Mouse (Mus musculus) bone marrow macrophage, adult 2 months (primary cell): ENCODE results near the gene Cers2. TPM values are rescaled to one million over a fixed set of nuclear protein-coding genes. Genes with fewer than 3 reads are reported as not detected.

Experiments used
- H3K27ac ChIP-seq: 2 replicates; pipeline ENCODE4 v1.5.1; 2012; ENCODE audit warnings: low read depth, low read length; ENCODE audit not compliant: insufficient read depth
- H3K4me1 ChIP-seq: 2 replicates; pipeline ENCODE4 v1.6.1; 2012; ENCODE audit warnings: low read length; ENCODE audit not compliant: control insufficient read depth, insufficient read depth
- H3K4me3 ChIP-seq: 2 replicates; pipeline ENCODE4 v1.5.1; 2012; ENCODE audit warnings: mild to moderate bottlenecking, low read length, moderate library complexity; ENCODE audit not compliant: insufficient read depth
- CTCF ChIP-seq: IDR thresholded peaks from 2 replicates; pipeline ENCODE4 v1.5.1; 2012; ENCODE audit warnings: low read depth, mild to moderate bottlenecking, low read length, moderate library complexity
- POLR2A ChIP-seq: IDR thresholded peaks from 2 replicates; pipeline ENCODE4 v1.6.1; 2012; ENCODE audit warnings: mild to moderate bottlenecking, low read depth, low read length, borderline replicate concordance
- polyA plus RNA-seq: library from polyadenylated mRNA; stranded (reverse); fragments of >200 nt; gene quantifications from 2 replicates; pipeline ENCODE4 v1.2.4, GENCODE M21; 2012; ENCODE audit not compliant: missing spikeins, insufficient read depth, insufficient read length

Cers2 gene
- polyA plus RNA-seq, 1 experiment, result 186 TPM

- H3K27ac ChIP-seq, result peak overlapping the region; percentile 86
- H3K4me3 ChIP-seq, result peak overlapping the region; percentile 75
- TF ChIP-seq POLR2A (no peak), CTCF (no peak)
Measured at GRCm38 (mm10) chr3:95286510-95286909, 28.1 kb upstream of the Cers2 start.

GRCm38 (mm10) chr3:95287541-95287940, 27.1 kb upstream of the Cers2 start:
- Histone ChIP-seq H3K4me1 (peaks cover 44% of the 10 kb centered on the region), H3K4me3 (peak overlapping the region; percentile 75), H3K27ac (no peak overlapping the region)
- TF ChIP-seq CTCF, result no peak
- no peak for TF ChIP-seq POLR2A

More at GRCm38 (mm10) chr3:95286510-95286909, 28.1 kb upstream of the Cers2 start:
- H3K4me1 ChIP-seq, result peaks cover 36% of the 10 kb centered on the region

- no peak overlapping the region for H3K4me3 ChIP-seq
- H3K4me1 ChIP-seq, result peaks cover 60% of the 10 kb centered on the region
Measured at GRCm38 (mm10) chr3:95289419-95289818, 25.2 kb upstream of the Cers2 start.

GRCm38 (mm10) chr3:95290156-95290555, 24.4 kb upstream of the Cers2 start:
- peaks cover 57% of the 10 kb centered on the region for H3K4me1 ChIP-seq
- TF ChIP-seq POLR2A, result no peak
- TF ChIP-seq CTCF, result no peak
- no peak overlapping the region for H3K4me3 ChIP-seq
- H3K27ac ChIP-seq, result no peak overlapping the region

More at GRCm38 (mm10) chr3:95289419-95289818, 25.2 kb upstream of the Cers2 start:
- no peak overlapping the region for H3K27ac ChIP-seq
- no peak for TF ChIP-seq CTCF
- TF ChIP-seq POLR2A, result no peak

- TF ChIP-seq CTCF (no peak), POLR2A (no peak)
- Histone ChIP-seq H3K4me3 (no peak overlapping the region), H3K27ac (no peak overlapping the region), H3K4me1 (peaks cover 49% of the 10 kb centered on the region)
Measured at GRCm38 (mm10) chr3:95291041-95291440, 23.6 kb upstream of the Cers2 start.

GRCm38 (mm10) chr3:95292899-95293298, 21.7 kb upstream of the Cers2 start:
- Histone ChIP-seq H3K4me1 (peaks cover 40% of the 10 kb centered on the region), H3K4me3 (no peak overlapping the region), H3K27ac (peak overlapping the region; percentile 85)
- no peak for TF ChIP-seq POLR2A
- no peak for TF ChIP-seq CTCF

- Histone ChIP-seq H3K4me1 (peaks cover 35% of the 10 kb centered on the region), H3K4me3 (no peak overlapping the region), H3K27ac (peak overlapping the region; percentile 85)
- TF ChIP-seq CTCF (no peak), POLR2A (no peak)
Measured at GRCm38 (mm10) chr3:95293537-95293936, 21.1 kb upstream of the Cers2 start.

GRCm38 (mm10) chr3:95294316-95294715, 20.3 kb upstream of the Cers2 start:
- Histone ChIP-seq H3K27ac (peak overlapping the region; percentile 85), H3K4me1 (peaks cover 32% of the 10 kb centered on the region), H3K4me3 (no peak overlapping the region)
- TF ChIP-seq CTCF (no peak), POLR2A (no peak)

- H3K27ac ChIP-seq, result no peak overlapping the region; the same call in 1 of the 2 replicates
- peaks cover 29% of the 10 kb centered on the region for H3K4me1 ChIP-seq
- H3K4me3 ChIP-seq, result no peak overlapping the region
- TF ChIP-seq POLR2A, result no peak
- TF ChIP-seq CTCF, result no peak
Measured at GRCm38 (mm10) chr3:95294718-95295117, 19.9 kb upstream of the Cers2 start.

- Histone ChIP-seq H3K4me3 (no peak overlapping the region), H3K4me1 (peaks cover 29% of the 10 kb centered on the region), H3K27ac (no peak overlapping the region)
- no peak for TF ChIP-seq POLR2A
- no peak for TF ChIP-seq CTCF
Measured at GRCm38 (mm10) chr3:95295321-95296102, 19.1 kb upstream of the Cers2 start.
